8 mouse cellular contexts compared by ENCODE assay signal in the genomic region with DNA sequence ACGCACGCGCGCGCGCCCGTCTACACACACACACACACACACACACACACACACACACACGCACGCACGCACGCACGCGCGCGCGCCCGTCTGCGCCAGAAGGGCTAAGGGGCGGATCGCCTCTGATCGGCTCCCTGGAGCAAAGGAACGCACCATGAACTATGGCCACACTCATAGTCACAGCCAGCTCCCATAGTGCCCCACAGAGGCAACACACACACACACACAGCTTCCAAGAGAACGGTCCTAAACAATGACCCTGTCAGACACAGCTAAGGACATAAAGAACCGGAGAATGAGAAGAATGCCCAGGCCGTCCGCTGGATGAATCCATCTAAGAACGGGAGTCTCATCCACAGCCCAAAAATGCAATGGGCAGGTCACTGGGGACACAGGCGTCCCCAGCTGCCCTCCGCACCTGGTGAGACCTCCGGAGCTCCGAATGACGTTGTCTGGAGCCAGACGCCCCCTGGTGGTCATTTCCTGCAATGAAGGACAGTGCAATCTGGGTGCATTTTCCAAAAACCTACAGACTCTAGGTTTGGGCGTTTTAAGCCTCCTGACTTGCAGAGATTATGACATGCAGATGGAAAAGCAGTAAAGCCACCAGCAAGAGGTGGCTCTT. TPM values are rescaled to one million over a fixed set of nuclear protein-coding genes. Genes with fewer than 3 reads are reported as not detected.
A peak's percentile ranks its signal among the peaks of the same experiment; 100 is the strongest.
DNase-seq lines count a peak whose midpoint lies in the region; ATAC-seq and TF ChIP-seq lines count a peak whose summit lies in the region.

No protein-coding gene starts in this region.

- WGBS in forebrain, embryonic 15.5 days: 55% methylated on average over 34 of the region's 34 CpGs

- H3K9me3 ChIP-seq in ES-E14 (ENCODE audit: control insufficient read depth, insufficient read depth, low read depth, low read length): no peaks in the 10 kb centered on the region
- H3K9me3 ChIP-seq in forebrain, embryonic 15.5 days: no peaks in the 10 kb centered on the region

- no peak for DNase-seq in ES-E14 (ENCODE audit: low read depth, low spot score)
- peak; percentile 59 for DNase-seq in c-Kit-negative CD71-positive TER-119-positive erythroid progenitor cells, embryonic 14.5 days (ENCODE audit: low read depth, low spot score)
- DNase-seq in heart, postnatal 25 days (ENCODE audit: low spot score): peak; percentile 65
- peak; percentile 80 to 82 for DNase-seq in layer of hippocampus, postnatal 14 days (ENCODE audit: low spot score in 2 of 2)
- DNase-seq in lung, postnatal 25 days (ENCODE audit: low spot score): peak; percentile 78
- peak; percentile 56 for DNase-seq in retina, postnatal 7 days (ENCODE audit: low read depth, low spot score)
- peak; percentile 83 for DNase-seq in urinary bladder, postnatal 14 days (ENCODE audit: low spot score)

- H3K27ac ChIP-seq in ES-E14 (ENCODE audit: insufficient read depth, low read depth, low read length, poor library complexity, severe bottlenecking): no peak overlapping the region
- H3K27ac ChIP-seq in forebrain, embryonic 15.5 days (replicated peaks): no peak overlapping the region

- peak; percentile 35; the same call in 1 of the 2 replicates for ATAC-seq in forebrain, embryonic 15.5 days (replicated peaks)

- peaks cover 0 to 12% of the 10 kb centered on the region in 2 experiments; a peak in 2 of 4 replicates for H3K4me1 ChIP-seq in ES-E14 (ENCODE audit: control insufficient read depth in 2 of 2, insufficient read depth in 2 of 2, low read length in 2 of 2, poor library complexity in 1 of 2)
- peaks cover 31% of the 10 kb centered on the region for H3K4me1 ChIP-seq in forebrain, embryonic 15.5 days

- H3K27me3 ChIP-seq in forebrain, embryonic 15.5 days: no peaks in the 10 kb centered on the region

- in situ Hi-C loops in ES-E14 (cut with MboI; ENCODE audit: low sequenced_read_pairs in 2 of 2, unreplicated experiment in 2 of 2): no loop called here

- peak overlapping the region; percentile 32; the same call in 1 of the 2 replicates for H3K4me2 ChIP-seq in forebrain, embryonic 15.5 days (replicated peaks)

- H3K36me3 ChIP-seq in ES-E14 (ENCODE audit: control insufficient read depth, insufficient read depth, low read length, poor library complexity, severe bottlenecking): peaks cover 30% of the 10 kb centered on the region
- H3K36me3 ChIP-seq in forebrain, embryonic 15.5 days: peaks cover 40% of the 10 kb centered on the region

- peak overlapping the region; percentile 54 for H3K9ac ChIP-seq in ES-E14 (ENCODE audit: insufficient read depth, low read depth, low read length, poor library complexity, severe bottlenecking)
- no peak overlapping the region for H3K9ac ChIP-seq in forebrain, embryonic 15.5 days (replicated peaks)

- H3K4me3 ChIP-seq in ES-E14 (ENCODE audit: insufficient read depth in 1 of 2, low read depth in 1 of 2, low read length in 2 of 2, poor library complexity in 1 of 2, severe bottlenecking in 1 of 2): peak overlapping the region; percentile 22 to 47
- no peak overlapping the region for H3K4me3 ChIP-seq in forebrain, embryonic 15.5 days

- intact Hi-C loops in heart, postnatal 25 days (cut with DNase I): no loop called here

TF ChIP-seq in ES-E14, 5 proteins besides CTCF, POLR2A, EP300 and RAD21:
- TF ChIP-seq ZNF384 (IDR thresholded peaks at IDR 0.05; ENCODE audit: low read depth, low read length) (no peak), HCFC1 (IDR thresholded peaks at IDR 0.05; ENCODE audit: borderline replicate concordance, insufficient read depth, low read length) (no peak), MAFK (IDR thresholded peaks at IDR 0.05; ENCODE audit: insufficient read depth, low read depth, low read length) (no peak), CHD2 (IDR thresholded peaks at IDR 0.05; ENCODE audit: low read depth, low read length) (no peak), ZC3H11A (IDR thresholded peaks at IDR 0.05; ENCODE audit: borderline replicate concordance, low read depth, low read length) (no peak; the same call in 1 of the 2 replicates)
TF ChIP-seq in ES-E14: peak in this region for 0.

RNA-seq across cellular contexts. Expression of gene Nanos3, which starts 25.3 kb away (rescaled TPM):
- 7.0 and 9.9 TPM in 2 replicates for total RNA-seq in ES-E14 (2012; rRNA removed)
- 6.2 and 7.1 TPM in 2 replicates for polyA plus RNA-seq in forebrain, embryonic 15.5 days (2015; fragmentation: Nextera tagmentation; extraction: Ambion mirVana)
- 1 to 10 TPM in 1 of 2 experiments, under 1 TPM in 1; 0.73 to 1.4 TPM for total RNA-seq in heart, postnatal 25 days (2021)
- total RNA-seq in layer of hippocampus, postnatal 14 days (2021): 1 to 10 TPM; 3.8 to 4.4 TPM

RNA-seq across cellular contexts. Expression of gene Zswim4, which starts 26.6 kb away (rescaled TPM):
- 22.1 and 24.6 TPM in 2 replicates for total RNA-seq in ES-E14 (2012; rRNA removed)
- 41.1 and 42.8 TPM in 2 replicates for polyA plus RNA-seq in forebrain, embryonic 15.5 days (2015; fragmentation: Nextera tagmentation; extraction: Ambion mirVana)
- 1 to 10 TPM; 8.2 to 8.8 TPM for total RNA-seq in heart, postnatal 25 days (2021)
- total RNA-seq in layer of hippocampus, postnatal 14 days (2021): 10 to 100 TPM; 17.2 to 18.8 TPM

RNA-seq across cellular contexts. Expression of gene D8Ertd738e, which starts 39.2 kb away (rescaled TPM):
- 148 and 181 TPM in 2 replicates for total RNA-seq in ES-E14 (2012; rRNA removed)
- polyA plus RNA-seq in forebrain, embryonic 15.5 days (2015; fragmentation: Nextera tagmentation; extraction: Ambion mirVana): 233 and 252 TPM in 2 replicates
- 100 to 1,000 TPM; 227 to 240 TPM for total RNA-seq in heart, postnatal 25 days (2021)
- total RNA-seq in layer of hippocampus, postnatal 14 days (2021): 100 to 1,000 TPM; 147 to 156 TPM

RNA-seq across cellular contexts. Expression of gene Mri1, which starts 46.8 kb away (rescaled TPM):
- total RNA-seq in ES-E14 (2012; rRNA removed): 32.7 and 55.6 TPM in 2 replicates
- polyA plus RNA-seq in forebrain, embryonic 15.5 days (2015; fragmentation: Nextera tagmentation; extraction: Ambion mirVana): 53.3 and 58.8 TPM in 2 replicates
- total RNA-seq in heart, postnatal 25 days (2021): 10 to 100 TPM; 10.2 to 10.3 TPM
- total RNA-seq in layer of hippocampus, postnatal 14 days (2021): 10 to 100 TPM; 24.7 to 28.7 TPM

RNA-seq across cellular contexts. Expression of gene Ccdc130, which starts 59.9 kb away (rescaled TPM):
- total RNA-seq in ES-E14 (2012; rRNA removed): 12.5 and 14.9 TPM in 2 replicates
- 24.5 and 27.6 TPM in 2 replicates for polyA plus RNA-seq in forebrain, embryonic 15.5 days (2015; fragmentation: Nextera tagmentation; extraction: Ambion mirVana)
- total RNA-seq in heart, postnatal 25 days (2021): 10 to 100 TPM in 1 of 2 experiments, 1 to 10 TPM in 1; 9.2 to 10.3 TPM
- 10 to 100 TPM; 20.4 to 21.4 TPM for total RNA-seq in layer of hippocampus, postnatal 14 days (2021)
